Mouse (Mus musculus): Measurements from ENCODE around the gene Cdk5rap2. TPM values are rescaled to one million over a fixed set of nuclear protein-coding genes. Genes with fewer than 3 reads are reported as not detected.

Gene Cdk5rap2
- total RNA-seq, 2 experiments from 2014 or later = 9.2 to 21.0 TPM

GRCm38 (mm10) chr4:70219776-70220175 lies 190.5 kb downstream of the Cdk5rap2 start:
- DNase-seq (ENCODE audit: low spot score in 2 of 2) = no peak

- DNase-seq (ENCODE audit: low spot score in 2 of 2) = no peak
Measured at GRCm38 (mm10) chr4:70185971-70186370, 224.3 kb downstream of the Cdk5rap2 start.

Other genes starting within 250 kb of the Cdk5rap2 start
- gene Megf9, start 124.6 kb upstream of the Cdk5rap2 start, total RNA-seq (2021) = 10 to 100 TPM; 24.1 to 32.1 TPM